Mouse (Mus musculus) embryonic facial prominence, embryonic 14.5 days (tissue): ENCODE results near the gene Gpnmb. TPM values are rescaled to one million over a fixed set of nuclear protein-coding genes. Genes with fewer than 3 reads are reported as not detected.

ENCODE experiments used
- ATAC-seq: fragments of 200-750 bp; cut with Nextera tagmentation; 2 replicates; pipeline ENCODE4 v1.8.0; 2017; ENCODE audit warnings: low read depth, moderate number of reproducible peaks, moderate TSS enrichment
- DNase-seq: peaks from one replicate; pipeline ENCODE4 v3.0.0-alpha.2; 2015; ENCODE audit warnings: low spot score
- H3K27ac ChIP-seq: fragments of 300-500 bp; sonication (generic); replicated peaks from 2 replicates; pipeline ENCODE4 v1.5.1; 2014; ENCODE audit warnings: low read depth, mild to moderate bottlenecking, low read length, moderate library complexity
- H3K27me3 ChIP-seq: fragments of 300-500 bp; sonication (generic); replicated peaks from 2 replicates; pipeline ENCODE4 v1.6.1; 2014; ENCODE audit warnings: low read length; ENCODE audit not compliant: control insufficient read depth, insufficient read depth
- H3K36me3 ChIP-seq: fragments of 300-500 bp; sonication (generic); 2 replicates; pipeline ENCODE4 v1.6.1; 2014; ENCODE audit warnings: low read length, mixed read lengths; ENCODE audit not compliant: control insufficient read depth, insufficient read depth
- H3K4me1 ChIP-seq: fragments of 300-500 bp; sonication (generic); 2 replicates; pipeline ENCODE4 v1.6.1; 2014; ENCODE audit warnings: antibody characterized with exemption, low read length; ENCODE audit not compliant: control insufficient read depth, insufficient read depth
- H3K4me2 ChIP-seq: fragments of 300-500 bp; sonication (generic); 2 replicates; pipeline ENCODE4 v1.6.1; 2014; ENCODE audit warnings: low read depth, mild to moderate bottlenecking, low read length, moderate library complexity, mixed read lengths
- H3K4me3 ChIP-seq: fragments of 300-500 bp; sonication (generic); 2 replicates; pipeline ENCODE4 v1.5.1; 2014; ENCODE audit warnings: low read depth, mild to moderate bottlenecking, low read length
- H3K9ac ChIP-seq: fragments of 300-500 bp; sonication (generic); 2 replicates; pipeline ENCODE4 v1.6.1; 2014; ENCODE audit warnings: low read depth, mild to moderate bottlenecking, low read length, moderate library complexity, mixed read lengths
- H3K9me3 ChIP-seq: fragments of 300-500 bp; sonication (generic); 2 replicates; pipeline ENCODE4 v1.6.1; 2016; ENCODE audit warnings: low read length; ENCODE audit not compliant: control insufficient read depth
- WGBS: fragments of 180-500 bp; shearing (Covaris S2); extraction: QIAGEN DNeasy Blood & Tissue Kit; methylation state at CpG from one replicate; pipeline ENCODE4 v1.1.7; 2014; 5-methylcytosine and 5-hydroxymethylcytosine counted together
- polyA plus RNA-seq: library from polyadenylated mRNA; unstranded; fragments of >200 nt; fragmentation: Nextera tagmentation; extraction: Ambion mirVana; gene quantifications from 2 replicates; pipeline ENCODE4 v1.2.1, GENCODE M21; 2014

Gpnmb gene
- polyA plus RNA-seq, 1 experiment from 2014 or later, result 1.6 TPM

DNA sequence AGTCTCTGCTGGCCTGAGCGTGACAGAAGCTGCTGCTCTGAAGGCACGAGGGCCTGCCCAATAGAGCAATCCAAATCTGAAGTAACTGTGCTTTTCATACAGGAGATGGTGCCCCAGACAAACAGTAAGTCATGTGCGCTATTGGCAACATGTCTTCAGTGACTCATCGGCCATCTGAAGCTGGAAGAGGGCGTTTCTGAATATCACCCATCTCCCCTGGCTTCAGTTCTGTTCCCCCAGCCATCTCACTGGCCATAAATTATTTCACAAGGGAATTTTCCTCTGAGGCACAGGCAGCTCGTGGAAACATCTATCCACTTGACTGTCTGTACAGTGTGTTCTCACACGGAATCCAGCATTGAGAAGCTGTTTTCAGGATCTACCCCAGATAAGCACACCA, 60.1 kb downstream of the Gpnmb start:
- H3K4me2 ChIP-seq, result no peak overlapping the region
- peaks cover 19% of the 10 kb centered on the region for H3K4me1 ChIP-seq
- ATAC-seq, result no peak
- peak overlapping the region; percentile 68 for H3K27ac ChIP-seq
- peaks cover 79% of the 10 kb centered on the region for H3K36me3 ChIP-seq
- no peaks in the 10 kb centered on the region for H3K27me3 ChIP-seq
- H3K9ac ChIP-seq, result no peak overlapping the region
- no peak for DNase-seq
- WGBS, result 79% methylated on average over 7 of the region's 7 CpGs
- no peak overlapping the region for H3K4me3 ChIP-seq
- no peaks in the 10 kb centered on the region for H3K9me3 ChIP-seq

DNA sequence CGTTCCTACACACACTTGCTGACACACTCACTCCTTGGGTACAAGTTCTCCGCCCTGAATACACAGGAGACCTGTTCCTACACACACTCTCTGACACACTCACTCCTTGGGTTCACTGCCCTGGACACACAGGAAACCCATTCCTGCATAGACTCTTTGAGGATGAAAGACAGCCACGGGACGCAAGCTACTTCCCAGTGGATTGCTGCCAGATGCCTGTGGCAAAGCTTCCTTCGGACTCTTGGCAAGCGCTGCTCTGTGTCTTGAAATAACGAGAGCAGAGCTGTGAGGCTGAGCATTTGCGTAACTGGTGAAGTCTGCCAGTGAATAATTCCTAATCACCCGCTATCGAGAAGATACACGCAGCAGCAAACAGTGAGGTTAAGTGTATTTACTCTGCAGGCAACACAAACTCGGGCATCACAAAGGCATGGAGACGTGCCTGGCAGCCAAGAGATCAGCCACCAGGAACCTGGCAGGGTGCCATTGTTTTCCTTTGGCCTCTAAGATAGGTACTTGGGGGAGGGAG, 60.7 kb downstream of the Gpnmb start:
- H3K36me3 ChIP-seq, result peaks cover 79% of the 10 kb centered on the region
- H3K9me3 ChIP-seq, result no peaks in the 10 kb centered on the region
- DNase-seq (peak; percentile 94), ATAC-seq (peak; percentile 66)
- H3K9ac ChIP-seq, result no peak overlapping the region
- no peaks in the 10 kb centered on the region for H3K27me3 ChIP-seq
- peak overlapping the region; percentile 68 for H3K27ac ChIP-seq
- H3K4me2 ChIP-seq, result peak overlapping the region; percentile 35
- peaks cover 19% of the 10 kb centered on the region for H3K4me1 ChIP-seq
- H3K4me3 ChIP-seq, result no peak overlapping the region
- 31% methylated on average over 13 of the region's 13 CpGs for WGBS

DNA sequence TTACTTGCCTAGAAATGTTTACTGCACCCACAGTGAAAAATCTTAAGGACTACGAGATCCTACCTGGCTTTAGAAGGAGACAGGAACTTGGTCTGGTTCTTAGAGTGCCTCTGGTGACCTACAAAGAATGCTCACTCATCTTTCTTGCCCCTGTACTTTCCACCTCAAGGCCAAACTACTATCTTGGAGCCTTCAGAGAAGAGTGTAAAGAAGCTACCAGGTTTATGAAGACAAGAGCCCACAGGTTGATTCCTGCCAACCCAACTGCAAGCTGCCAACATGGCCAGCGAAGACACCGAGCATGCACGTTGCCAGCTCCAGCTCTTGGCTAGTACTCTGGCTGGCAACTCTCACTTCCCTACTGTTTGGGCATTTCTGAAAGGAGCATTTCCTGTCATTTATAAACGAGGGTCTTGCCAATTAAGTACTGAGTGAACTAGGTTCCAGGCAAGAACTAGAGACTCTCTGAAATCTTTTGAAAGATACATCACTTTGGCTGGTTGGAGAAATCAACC, 61.3 kb downstream of the Gpnmb start:
- Histone ChIP-seq H3K4me3 (no peak overlapping the region), H3K4me2 (peak overlapping the region; percentile 35), H3K27ac (peak overlapping the region; percentile 68), H3K36me3 (peaks cover 79% of the 10 kb centered on the region), H3K4me1 (peaks cover 19% of the 10 kb centered on the region), H3K9ac (no peak overlapping the region), H3K27me3 (no peaks in the 10 kb centered on the region), H3K9me3 (no peaks in the 10 kb centered on the region)
- 74% methylated on average over 5 of the region's 5 CpGs for WGBS
- DNase-seq, result no peak
- no peak for ATAC-seq

DNA sequence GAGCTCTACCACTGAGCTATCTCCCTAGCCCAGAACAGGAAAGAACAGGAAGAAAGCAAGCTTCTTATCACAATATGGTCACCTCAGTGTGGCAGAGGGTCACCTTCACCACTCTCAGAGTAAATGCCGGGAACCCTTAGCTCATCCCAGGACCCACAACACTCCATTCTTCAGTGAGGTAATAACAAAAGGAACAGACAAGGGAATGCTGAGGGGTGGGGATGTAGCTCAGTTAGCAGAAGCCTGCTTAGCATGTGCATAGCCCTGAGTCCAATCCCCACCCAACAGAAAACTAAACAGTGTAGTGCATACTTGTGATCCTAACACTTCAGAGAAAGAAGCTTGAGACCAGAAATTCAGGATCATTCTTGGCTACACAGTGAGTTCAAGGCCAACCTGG, 62.7 kb downstream of the Gpnmb start:
- peaks cover 19% of the 10 kb centered on the region for H3K4me1 ChIP-seq
- 89% methylated on average over 1 of the region's 1 CpGs for WGBS
- DNase-seq (no peak), ATAC-seq (no peak)
- no peak overlapping the region for H3K4me2 ChIP-seq
- H3K9me3 ChIP-seq, result no peaks in the 10 kb centered on the region
- H3K9ac ChIP-seq, result no peak overlapping the region
- H3K4me3 ChIP-seq, result no peak overlapping the region
- no peak overlapping the region for H3K27ac ChIP-seq
- peaks cover 81% of the 10 kb centered on the region for H3K36me3 ChIP-seq
- no peaks in the 10 kb centered on the region for H3K27me3 ChIP-seq

DNA sequence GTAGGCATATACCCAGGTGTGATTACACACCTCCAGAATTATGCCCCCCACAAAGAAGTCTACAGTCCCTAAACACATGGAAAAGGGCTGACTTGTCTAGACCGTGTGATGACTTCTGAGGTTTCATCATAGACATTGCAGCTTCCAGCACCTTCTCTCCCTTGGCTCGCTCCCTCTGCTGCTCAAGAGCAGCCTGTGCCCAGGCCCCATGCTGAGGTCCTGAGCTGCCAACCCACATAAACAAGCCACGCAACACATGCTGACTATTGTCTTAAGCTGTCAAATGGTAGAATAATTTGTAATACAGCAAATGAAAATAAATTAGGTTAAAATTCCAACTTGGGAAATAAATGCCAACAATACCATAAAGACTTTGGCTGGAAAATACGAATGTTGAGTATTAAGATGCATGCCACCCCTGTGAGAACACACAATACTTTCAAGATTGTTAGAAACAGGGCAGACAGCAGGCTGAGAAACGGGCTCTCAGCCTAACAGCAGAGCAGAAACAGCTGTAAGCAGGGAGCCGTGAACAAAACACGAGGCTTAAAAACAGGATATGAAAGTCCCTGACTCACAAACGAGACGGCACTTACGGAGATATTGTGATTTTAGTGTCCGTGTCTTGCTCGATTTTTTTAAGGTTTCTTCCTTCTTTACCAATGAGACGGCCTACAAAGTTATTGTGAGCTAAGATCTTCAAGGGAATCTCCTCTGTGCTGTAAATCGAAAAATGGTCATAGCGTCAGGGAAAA, 70.6 kb downstream of the Gpnmb start:
- H3K27me3 ChIP-seq, result no peaks in the 10 kb centered on the region
- H3K4me2 ChIP-seq, result no peak overlapping the region
- H3K36me3 ChIP-seq, result peaks cover 73% of the 10 kb centered on the region
- no peak overlapping the region for H3K27ac ChIP-seq
- no peak overlapping the region for H3K4me3 ChIP-seq
- 85% methylated on average over 15 of the region's 15 CpGs for WGBS
- H3K4me1 ChIP-seq, result no peaks in the 10 kb centered on the region
- no peak for DNase-seq
- H3K9me3 ChIP-seq, result no peaks in the 10 kb centered on the region
- no peak for ATAC-seq
- H3K9ac ChIP-seq, result no peak overlapping the region

DNA sequence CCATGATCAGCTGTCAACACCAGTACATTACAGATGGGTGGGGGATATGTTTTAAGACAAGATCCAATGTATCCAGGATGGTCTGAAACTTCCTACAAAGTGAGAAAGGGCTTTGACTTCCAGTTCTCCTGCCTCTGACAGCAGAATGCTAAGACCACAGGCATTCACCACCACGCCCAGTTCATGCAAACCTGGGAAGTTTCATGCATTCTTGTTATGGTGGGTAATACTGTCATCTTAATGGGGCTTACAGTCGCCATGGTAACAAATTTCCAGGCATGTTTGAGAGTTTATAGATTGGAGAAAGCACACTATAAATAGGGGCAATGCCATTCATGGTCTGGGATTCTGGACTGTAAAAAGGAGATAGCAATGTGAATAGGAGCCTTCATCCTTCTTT, 72.8 kb downstream of the Gpnmb start:
- Histone ChIP-seq H3K27me3 (no peaks in the 10 kb centered on the region), H3K9me3 (no peaks in the 10 kb centered on the region), H3K9ac (no peak overlapping the region), H3K27ac (no peak overlapping the region), H3K4me2 (no peak overlapping the region), H3K4me3 (no peak overlapping the region), H3K4me1 (no peaks in the 10 kb centered on the region), H3K36me3 (peaks cover 57% of the 10 kb centered on the region)
- WGBS, result 75% methylated on average over 2 of the region's 2 CpGs
- DNase-seq (peak; percentile 29), ATAC-seq (no peak)

DNA sequence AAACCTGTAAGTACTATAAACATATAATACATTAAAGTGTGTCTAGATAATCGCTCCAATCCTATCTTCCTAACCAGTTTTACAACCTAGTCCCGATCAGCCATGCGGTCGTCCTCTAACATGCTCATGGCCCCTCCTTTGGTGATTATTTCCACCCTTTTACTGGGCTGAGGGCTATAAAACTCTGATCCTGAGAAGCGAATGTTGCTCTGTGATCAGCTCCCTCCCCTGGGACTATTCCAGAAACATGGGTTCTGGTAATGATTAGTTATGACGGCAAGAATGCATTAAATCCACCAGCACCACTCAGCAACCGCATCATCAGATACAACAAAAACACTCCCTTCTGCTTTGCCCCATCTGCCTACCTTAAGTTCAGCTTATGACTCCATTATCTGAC, 77.5 kb downstream of the Gpnmb start:
- Histone ChIP-seq H3K4me3 (no peak overlapping the region), H3K4me2 (no peak overlapping the region), H3K27ac (no peak overlapping the region), H3K9ac (no peak overlapping the region), H3K4me1 (no peaks in the 10 kb centered on the region), H3K27me3 (no peaks in the 10 kb centered on the region), H3K36me3 (peaks cover 46% of the 10 kb centered on the region), H3K9me3 (no peaks in the 10 kb centered on the region)
- DNase-seq (peak; percentile 30), ATAC-seq (no peak)
- 58% methylated on average over 7 of the region's 7 CpGs for WGBS

DNA sequence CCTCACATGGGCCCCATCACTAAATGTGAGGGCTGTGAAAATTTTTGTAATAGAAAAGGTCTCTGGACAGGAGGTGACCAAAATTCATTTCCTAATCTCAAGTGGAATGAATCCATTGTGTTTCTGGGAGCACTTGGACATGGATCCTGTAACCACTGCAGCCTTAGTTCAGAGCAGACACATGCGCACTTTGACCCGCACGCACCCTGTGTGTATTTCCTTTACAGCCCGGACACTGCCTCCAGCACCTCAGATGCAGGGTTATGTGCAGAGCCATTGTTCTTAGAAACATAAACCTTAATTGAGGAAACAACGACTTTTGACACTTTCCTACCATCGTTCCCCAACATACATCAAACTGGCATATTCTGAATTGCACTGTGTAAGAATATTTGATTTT, 78.1 kb downstream of the Gpnmb start:
- no peaks in the 10 kb centered on the region for H3K4me1 ChIP-seq
- no peak overlapping the region for H3K9ac ChIP-seq
- DNase-seq (no peak), ATAC-seq (no peak)
- H3K9me3 ChIP-seq, result no peaks in the 10 kb centered on the region
- WGBS, result 78% methylated on average over 6 of the region's 6 CpGs
- peaks cover 46% of the 10 kb centered on the region for H3K36me3 ChIP-seq
- H3K27me3 ChIP-seq, result no peaks in the 10 kb centered on the region
- no peak overlapping the region for H3K4me3 ChIP-seq
- H3K27ac ChIP-seq, result no peak overlapping the region
- H3K4me2 ChIP-seq, result no peak overlapping the region

DNA sequence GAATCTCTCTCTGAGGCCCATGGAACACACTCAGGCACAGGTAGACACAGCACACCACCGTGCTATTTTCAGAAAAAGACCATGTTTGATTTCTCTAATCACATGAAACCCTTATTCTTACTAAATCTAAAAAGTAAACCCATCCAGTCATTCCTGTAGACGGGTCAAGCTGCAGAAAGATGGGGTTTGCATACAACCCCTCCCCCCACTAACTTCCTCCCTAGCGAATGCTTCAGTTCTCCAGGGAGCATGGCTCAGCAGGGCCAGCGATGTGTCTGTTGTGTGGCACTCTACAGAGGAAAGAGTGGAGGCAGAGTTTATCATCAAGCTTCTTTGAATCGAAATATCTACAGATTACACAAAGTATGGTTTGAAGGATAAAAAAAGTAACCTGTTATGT, 79.2 kb downstream of the Gpnmb start:
- no peak overlapping the region for H3K27ac ChIP-seq
- no peak overlapping the region for H3K4me3 ChIP-seq
- DNase-seq, result no peak
- no peaks in the 10 kb centered on the region for H3K9me3 ChIP-seq
- no peak overlapping the region for H3K4me2 ChIP-seq
- no peaks in the 10 kb centered on the region for H3K4me1 ChIP-seq
- 71% methylated on average over 5 of the region's 5 CpGs for WGBS
- H3K36me3 ChIP-seq, result peaks cover 46% of the 10 kb centered on the region
- ATAC-seq, result no peak
- H3K27me3 ChIP-seq, result no peaks in the 10 kb centered on the region
- H3K9ac ChIP-seq, result no peak overlapping the region
